Mouse (Mus musculus): ENCODE measurements around the gene Kcnk1. TPM values are rescaled to one million over a fixed set of nuclear protein-coding genes. Genes with fewer than 3 reads are reported as not detected.

Gene Kcnk1
- polyA plus RNA-seq, 1 experiment from 2014 or later: 2.0 TPM

GRCm38 (mm10) chr8:125960037-125960436 lies 34.9 kb upstream of the Kcnk1 start:
- Histone ChIP-seq H3K4me3 (ENCODE audit: low read length) (no peak overlapping the region), H3K27me3 (ENCODE audit: control insufficient read depth, insufficient read depth, low read length) (peaks cover 7% of the 10 kb centered on the region), H3K4me1 (ENCODE audit: control insufficient read depth, insufficient read depth, low read length) (peaks cover 4% of the 10 kb centered on the region), H3K9ac (ENCODE audit: low read length) (no peak overlapping the region), H3K27ac (ENCODE audit: low read length) (no peak overlapping the region), H3K4me2 (ENCODE audit: low read depth, low read length) (no peak overlapping the region), H3K36me3 (ENCODE audit: control insufficient read depth, insufficient read depth) (no peaks in the 10 kb centered on the region), H3K9me3 (replicated peaks; ENCODE audit: control insufficient read depth, low read length) (peaks cover 9% of the 10 kb centered on the region)
- 79% methylated on average over 8 of the region's 8 CpGs for WGBS
- no peak for ATAC-seq (replicated peaks; ENCODE audit: extremely low read depth, insufficient read depth, low FRiP score)

DNA sequence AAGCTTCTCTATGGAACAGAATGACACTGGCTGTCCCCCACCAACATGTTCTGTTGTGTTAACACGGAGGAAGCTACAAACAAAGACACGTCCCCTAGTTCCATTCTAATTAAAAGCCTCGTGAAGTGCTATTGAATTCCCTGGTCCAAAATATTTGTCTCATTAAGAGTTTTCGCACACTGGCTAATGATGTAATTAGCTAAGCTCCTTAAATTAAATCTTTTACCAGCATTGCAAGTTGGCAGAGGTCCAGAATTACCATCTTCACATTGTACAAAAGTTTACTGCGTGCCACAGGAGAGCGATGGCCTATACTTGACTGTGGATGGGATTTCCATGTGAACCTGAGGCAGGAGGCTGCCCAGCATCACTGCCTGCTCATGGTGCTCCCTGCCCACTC lies 33.2 kb upstream of the Kcnk1 start:
- H3K9ac ChIP-seq (ENCODE audit: low read length): no peak overlapping the region
- H3K27ac ChIP-seq (ENCODE audit: low read length): no peak overlapping the region
- no peak for ATAC-seq (replicated peaks; ENCODE audit: extremely low read depth, insufficient read depth, low FRiP score)
- WGBS: 85% methylated on average over 6 of the region's 6 CpGs
- peaks cover 9% of the 10 kb centered on the region for H3K9me3 ChIP-seq (replicated peaks; ENCODE audit: control insufficient read depth, low read length)
- H3K27me3 ChIP-seq (ENCODE audit: control insufficient read depth, insufficient read depth, low read length): peaks cover 9% of the 10 kb centered on the region
- H3K4me3 ChIP-seq (ENCODE audit: low read length): no peak overlapping the region
- H3K36me3 ChIP-seq (ENCODE audit: control insufficient read depth, insufficient read depth): no peaks in the 10 kb centered on the region
- peaks cover 4% of the 10 kb centered on the region for H3K4me1 ChIP-seq (ENCODE audit: control insufficient read depth, insufficient read depth, low read length)
- H3K4me2 ChIP-seq (ENCODE audit: low read depth, low read length): no peak overlapping the region

- H3K9ac ChIP-seq (ENCODE audit: low read length): no peak overlapping the region; the same call in 1 of the 2 replicates
- ATAC-seq (replicated peaks; ENCODE audit: extremely low read depth, insufficient read depth, low FRiP score): no peak
- no peak overlapping the region for H3K27ac ChIP-seq (ENCODE audit: low read length)
- peaks cover 12% of the 10 kb centered on the region for H3K27me3 ChIP-seq (ENCODE audit: control insufficient read depth, insufficient read depth, low read length)
- no peaks in the 10 kb centered on the region for H3K36me3 ChIP-seq (ENCODE audit: control insufficient read depth, insufficient read depth)
- H3K9me3 ChIP-seq (replicated peaks; ENCODE audit: control insufficient read depth, low read length): peaks cover 9% of the 10 kb centered on the region
- H3K4me2 ChIP-seq (ENCODE audit: low read depth, low read length): peak overlapping the region; percentile 56
- peaks cover 4% of the 10 kb centered on the region for H3K4me1 ChIP-seq (ENCODE audit: control insufficient read depth, insufficient read depth, low read length)
- WGBS: 4% methylated on average over 11 of the region's 11 CpGs
- H3K4me3 ChIP-seq (ENCODE audit: low read length): peak overlapping the region; percentile 39
Observed at GRCm38 (mm10) chr8:125963807-125964211, 31.2 kb upstream of the Kcnk1 start.

DNA sequence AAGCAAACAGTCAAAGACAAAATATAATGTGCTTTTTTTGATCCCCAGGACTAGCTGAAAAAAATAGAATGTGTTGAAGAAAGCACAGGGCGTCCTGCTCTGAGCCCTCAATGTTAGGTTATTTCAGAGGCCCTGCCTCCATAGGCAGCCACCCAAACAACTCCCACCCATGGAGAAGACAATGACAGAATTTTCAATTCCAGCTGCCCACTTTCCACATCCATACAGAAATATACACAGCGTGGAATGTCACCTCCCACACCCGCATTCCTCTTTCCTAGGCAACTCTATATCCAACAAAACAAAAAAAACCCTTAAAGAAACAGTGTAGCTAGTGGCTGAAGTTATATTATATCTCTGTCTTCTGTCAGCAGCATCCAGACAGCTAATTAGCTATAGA lies 23.6 kb upstream of the Kcnk1 start:
- Histone ChIP-seq H3K4me2 (ENCODE audit: low read depth, low read length) (no peak overlapping the region), H3K4me1 (ENCODE audit: control insufficient read depth, insufficient read depth, low read length) (no peaks in the 10 kb centered on the region), H3K36me3 (ENCODE audit: control insufficient read depth, insufficient read depth) (no peaks in the 10 kb centered on the region), H3K27me3 (ENCODE audit: control insufficient read depth, insufficient read depth, low read length) (peaks cover 2% of the 10 kb centered on the region; the same call in 1 of the 2 replicates), H3K27ac (ENCODE audit: low read length) (no peak overlapping the region), H3K9ac (ENCODE audit: low read length) (no peak overlapping the region), H3K9me3 (replicated peaks; ENCODE audit: control insufficient read depth, low read length) (peaks cover 5% of the 10 kb centered on the region; the same call in 1 of the 2 replicates), H3K4me3 (ENCODE audit: low read length) (no peak overlapping the region)
- no peak for ATAC-seq (replicated peaks; ENCODE audit: extremely low read depth, insufficient read depth, low FRiP score)
- 39% methylated on average over 3 of the region's 3 CpGs for WGBS

GRCm38 (mm10) chr8:125975981-125976380 lies 19.0 kb upstream of the Kcnk1 start:
- WGBS: 73% methylated on average over 4 of the region's 4 CpGs
- Histone ChIP-seq H3K4me1 (ENCODE audit: control insufficient read depth, insufficient read depth, low read length) (no peaks in the 10 kb centered on the region), H3K36me3 (ENCODE audit: control insufficient read depth, insufficient read depth) (no peaks in the 10 kb centered on the region), H3K27me3 (ENCODE audit: control insufficient read depth, insufficient read depth, low read length) (no peaks in the 10 kb centered on the region), H3K9me3 (replicated peaks; ENCODE audit: control insufficient read depth, low read length) (no peaks in the 10 kb centered on the region), H3K4me3 (ENCODE audit: low read length) (no peak overlapping the region), H3K27ac (ENCODE audit: low read length) (no peak overlapping the region), H3K9ac (ENCODE audit: low read length) (no peak overlapping the region), H3K4me2 (ENCODE audit: low read depth, low read length) (no peak overlapping the region)
- ATAC-seq (replicated peaks; ENCODE audit: extremely low read depth, insufficient read depth, low FRiP score): no peak

DNA sequence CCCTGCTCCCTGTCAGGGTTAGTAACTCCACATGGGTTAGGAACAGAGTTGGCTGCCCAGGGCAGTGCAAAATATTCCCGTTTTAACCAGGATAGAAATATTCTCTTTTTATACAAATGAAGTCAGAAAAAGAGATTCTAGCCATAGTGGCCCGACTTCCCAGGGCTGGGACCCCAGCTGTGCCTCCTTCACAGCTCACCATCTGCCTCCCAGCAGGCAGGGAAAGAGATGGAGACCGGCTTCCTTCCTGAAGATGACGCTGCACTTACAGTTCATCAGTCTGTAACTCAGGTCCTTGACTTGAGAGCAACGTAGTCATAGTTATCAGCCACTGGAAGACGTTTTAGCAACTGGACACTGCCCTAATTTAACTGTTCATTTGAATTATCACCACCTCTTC lies 14.1 kb upstream of the Kcnk1 start:
- no peak for ATAC-seq (replicated peaks; ENCODE audit: extremely low read depth, insufficient read depth, low FRiP score)
- Histone ChIP-seq H3K4me2 (ENCODE audit: low read depth, low read length) (no peak overlapping the region), H3K27ac (ENCODE audit: low read length) (no peak overlapping the region), H3K4me3 (ENCODE audit: low read length) (no peak overlapping the region), H3K36me3 (ENCODE audit: control insufficient read depth, insufficient read depth) (no peaks in the 10 kb centered on the region), H3K9ac (ENCODE audit: low read length) (no peak overlapping the region), H3K4me1 (ENCODE audit: control insufficient read depth, insufficient read depth, low read length) (no peaks in the 10 kb centered on the region), H3K9me3 (replicated peaks; ENCODE audit: control insufficient read depth, low read length) (no peaks in the 10 kb centered on the region), H3K27me3 (ENCODE audit: control insufficient read depth, insufficient read depth, low read length) (no peaks in the 10 kb centered on the region)
- WGBS: 15% methylated on average over 6 of the region's 6 CpGs

GRCm38 (mm10) chr8:125983515-125983914 lies 11.5 kb upstream of the Kcnk1 start:
- no peaks in the 10 kb centered on the region for H3K4me1 ChIP-seq (ENCODE audit: control insufficient read depth, insufficient read depth, low read length)
- no peak for ATAC-seq (replicated peaks; ENCODE audit: extremely low read depth, insufficient read depth, low FRiP score)
- no peaks in the 10 kb centered on the region for H3K9me3 ChIP-seq (replicated peaks; ENCODE audit: control insufficient read depth, low read length)
- 58% methylated on average over 3 of the region's 3 CpGs for WGBS
- no peak overlapping the region for H3K27ac ChIP-seq (ENCODE audit: low read length)
- no peaks in the 10 kb centered on the region for H3K36me3 ChIP-seq (ENCODE audit: control insufficient read depth, insufficient read depth)
- no peak overlapping the region for H3K9ac ChIP-seq (ENCODE audit: low read length)
- no peak overlapping the region for H3K4me3 ChIP-seq (ENCODE audit: low read length)
- H3K27me3 ChIP-seq (ENCODE audit: control insufficient read depth, insufficient read depth, low read length): no peaks in the 10 kb centered on the region
- H3K4me2 ChIP-seq (ENCODE audit: low read depth, low read length): no peak overlapping the region

- Histone ChIP-seq H3K9me3 (replicated peaks; ENCODE audit: control insufficient read depth, low read length) (no peaks in the 10 kb centered on the region), H3K4me2 (ENCODE audit: low read depth, low read length) (no peak overlapping the region), H3K4me1 (ENCODE audit: control insufficient read depth, insufficient read depth, low read length) (no peaks in the 10 kb centered on the region), H3K27me3 (ENCODE audit: control insufficient read depth, insufficient read depth, low read length) (no peaks in the 10 kb centered on the region), H3K27ac (ENCODE audit: low read length) (no peak overlapping the region), H3K4me3 (ENCODE audit: low read length) (no peak overlapping the region), H3K36me3 (ENCODE audit: control insufficient read depth, insufficient read depth) (no peaks in the 10 kb centered on the region), H3K9ac (ENCODE audit: low read length) (no peak overlapping the region)
- 90% methylated on average over 4 of the region's 4 CpGs for WGBS
- no peak for ATAC-seq (replicated peaks; ENCODE audit: extremely low read depth, insufficient read depth, low FRiP score)
Observed at GRCm38 (mm10) chr8:125984140-125984539, 10.8 kb upstream of the Kcnk1 start.

- ATAC-seq (replicated peaks; ENCODE audit: extremely low read depth, insufficient read depth, low FRiP score): no peak
- H3K27ac ChIP-seq (ENCODE audit: low read length): no peak overlapping the region
- 91% methylated on average over 2 of the region's 2 CpGs for WGBS
- H3K9ac ChIP-seq (ENCODE audit: low read length): no peak overlapping the region
- H3K36me3 ChIP-seq (ENCODE audit: control insufficient read depth, insufficient read depth): no peaks in the 10 kb centered on the region
- no peaks in the 10 kb centered on the region for H3K27me3 ChIP-seq (ENCODE audit: control insufficient read depth, insufficient read depth, low read length)
- no peaks in the 10 kb centered on the region for H3K4me1 ChIP-seq (ENCODE audit: control insufficient read depth, insufficient read depth, low read length)
- no peak overlapping the region for H3K4me3 ChIP-seq (ENCODE audit: low read length)
- H3K4me2 ChIP-seq (ENCODE audit: low read depth, low read length): no peak overlapping the region
- H3K9me3 ChIP-seq (replicated peaks; ENCODE audit: control insufficient read depth, low read length): no peaks in the 10 kb centered on the region
Observed at GRCm38 (mm10) chr8:125985364-125985763, 9.6 kb upstream of the Kcnk1 start.
